Mouse (Mus musculus): ENCODE measurements at regions not wholly inside any gene's neighbourhood (a gene's known extent, or its start where the extent isn't known, plus 50 kb on each side); places are given as distances from the start of the nearest gene placed in this dataset.

DNA sequence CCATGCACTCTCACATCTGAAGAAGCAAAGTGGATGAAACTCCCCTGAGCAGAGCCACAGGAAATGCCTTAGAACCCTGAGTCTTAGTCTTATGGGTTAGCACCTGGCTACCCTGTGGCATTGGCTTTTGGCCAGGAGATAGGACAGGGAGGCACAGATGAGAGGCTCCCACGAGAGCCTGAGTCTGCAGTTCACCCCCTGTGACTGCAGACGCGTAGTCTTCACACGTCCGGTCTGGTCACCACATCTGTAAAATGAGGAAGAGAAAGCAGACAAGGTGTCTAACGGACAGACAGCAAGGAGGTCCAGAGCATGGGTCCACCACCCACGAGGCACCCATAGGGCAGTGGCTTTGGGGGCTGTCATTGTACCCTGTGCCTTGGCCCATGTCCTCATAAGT lies 203.2 kb upstream of the Tle3 start:
- DNase-seq (ENCODE audit: extremely low read depth, low read depth, low spot score) = no peak

DNA sequence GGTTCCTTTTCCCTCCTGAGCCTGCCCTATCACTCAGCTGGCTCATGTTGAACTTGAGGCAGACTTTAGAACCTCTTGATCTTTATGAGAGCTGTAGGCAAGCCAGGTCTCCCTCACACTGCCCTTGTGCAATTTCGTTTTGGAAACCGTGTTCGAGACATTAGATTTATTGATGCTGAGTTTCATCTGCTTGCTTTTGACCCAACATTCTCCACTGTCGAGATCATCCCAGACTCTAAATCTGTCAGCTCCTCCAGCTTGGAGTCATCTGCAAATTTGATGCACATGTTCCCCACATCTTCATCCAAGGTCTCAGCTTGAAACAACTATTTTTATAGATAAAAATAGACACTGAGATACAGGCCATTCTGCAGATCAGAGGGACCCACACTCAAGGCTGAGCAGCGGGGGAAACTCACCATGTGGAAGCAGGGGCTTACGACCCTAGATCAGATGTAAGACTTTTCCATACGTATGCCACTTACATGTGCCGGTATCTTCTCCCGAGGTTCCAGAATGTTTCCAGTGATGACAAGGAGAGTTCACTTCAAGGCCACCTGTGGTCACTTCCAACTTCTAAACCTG lies 202.6 kb upstream of the Tle3 start:
- DNase-seq (ENCODE audit: extremely low read depth, low read depth, low spot score) = no peak

DNA sequence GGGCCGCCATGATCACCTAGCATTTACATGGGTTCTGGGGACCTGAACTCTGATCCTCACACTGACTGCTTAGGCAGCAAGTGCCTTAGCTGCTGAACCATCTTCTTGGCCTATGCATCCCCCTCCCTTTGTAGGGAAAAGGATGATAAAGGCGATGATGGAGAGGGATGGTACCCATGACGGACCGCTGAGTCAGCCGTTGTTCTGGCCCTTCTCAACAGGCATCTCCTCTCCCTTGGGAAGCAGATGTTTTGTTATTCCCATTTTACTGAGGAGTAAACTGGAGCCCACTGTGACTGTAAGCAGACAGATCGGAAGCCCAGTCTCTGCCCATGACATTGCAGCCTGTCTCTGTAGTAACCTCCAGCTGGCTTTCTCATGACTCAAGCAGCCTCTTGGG lies 201.2 kb upstream of the Tle3 start:
- no peak for DNase-seq (ENCODE audit: extremely low read depth, low read depth, low spot score)

DNA sequence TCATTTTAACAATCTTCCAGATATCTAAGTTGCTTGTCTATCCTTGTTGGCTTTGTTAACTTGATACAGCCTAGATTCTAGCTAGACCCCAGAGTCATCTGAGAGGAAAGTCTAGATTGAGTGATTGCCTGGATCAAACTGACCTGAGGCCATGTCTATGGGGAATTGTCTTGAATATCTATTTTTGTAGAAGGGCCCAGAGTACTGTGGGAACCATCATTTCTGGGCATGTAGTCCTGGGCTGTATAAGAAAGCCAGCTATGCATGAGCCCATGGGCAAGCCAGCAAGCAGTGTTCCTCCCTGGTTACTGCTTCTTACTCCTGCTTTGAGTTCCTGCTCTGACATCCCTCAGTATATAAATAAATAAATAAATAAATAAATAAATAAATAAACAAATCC lies 199.7 kb upstream of the Tle3 start:
- no peak for DNase-seq (ENCODE audit: extremely low read depth, low read depth, low spot score)

DNA sequence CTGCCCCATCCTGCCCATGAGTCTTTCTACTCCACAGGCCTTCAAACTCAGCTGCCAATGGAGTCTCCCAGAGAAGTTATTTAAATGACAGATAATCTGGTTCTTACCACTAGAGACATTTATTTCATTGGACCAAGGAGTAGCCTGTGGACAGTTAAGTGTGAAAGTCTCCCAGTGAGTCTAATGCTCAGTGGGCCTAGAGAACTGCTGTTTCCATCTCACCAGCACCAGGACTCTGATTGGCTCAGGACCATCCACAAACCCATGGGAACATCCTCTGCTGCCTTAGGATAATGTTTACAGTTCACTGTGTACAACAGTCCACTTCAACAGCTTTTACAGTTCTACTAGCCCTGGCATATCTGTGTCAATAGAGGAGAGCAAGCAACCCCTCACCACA lies 198.6 kb upstream of the Tle3 start:
- DNase-seq (ENCODE audit: extremely low read depth, low read depth, low spot score) = no peak

DNA sequence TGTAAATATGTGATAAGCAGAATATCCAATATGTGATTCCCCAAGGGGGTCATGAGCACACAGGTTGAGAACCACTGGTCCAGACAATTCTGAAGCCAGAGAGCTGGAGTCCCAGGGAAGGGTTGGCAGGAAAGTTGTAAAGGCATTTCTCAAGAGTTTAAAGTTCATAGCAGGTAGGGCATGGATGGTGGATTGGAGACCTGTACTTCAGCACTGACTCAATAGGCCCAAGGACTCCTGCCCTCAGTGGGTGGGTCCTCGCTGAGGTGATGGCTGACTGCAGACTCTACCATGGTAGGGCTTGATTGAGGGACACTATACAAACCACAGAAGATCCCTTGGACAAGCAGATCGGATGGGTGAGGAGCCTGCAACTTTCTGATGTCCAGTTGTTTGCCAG lies 196.8 kb upstream of the Tle3 start:
- DNase-seq (ENCODE audit: extremely low read depth, low read depth, low spot score) = no peak

DNA sequence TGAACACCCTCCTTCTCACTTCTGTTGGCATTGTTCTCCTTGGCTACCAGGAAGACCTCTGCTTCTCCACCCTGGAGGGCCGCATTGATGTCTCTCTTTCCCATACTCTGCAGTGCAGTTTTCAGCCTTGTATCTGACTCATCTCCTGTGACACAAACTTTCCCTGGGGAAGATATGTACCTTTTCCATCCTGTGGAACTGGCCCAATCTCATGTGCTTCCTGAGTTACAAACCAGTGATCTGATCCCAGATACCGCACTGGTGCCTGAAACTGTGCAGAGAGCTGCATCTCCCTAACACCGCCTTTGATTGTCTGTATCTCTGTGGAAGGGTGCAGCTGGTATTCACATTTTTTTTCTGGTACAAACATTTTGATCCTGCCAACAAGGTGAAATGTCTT lies 195.3 kb upstream of the Tle3 start:
- no peak for DNase-seq (ENCODE audit: extremely low read depth, low read depth, low spot score)

DNA sequence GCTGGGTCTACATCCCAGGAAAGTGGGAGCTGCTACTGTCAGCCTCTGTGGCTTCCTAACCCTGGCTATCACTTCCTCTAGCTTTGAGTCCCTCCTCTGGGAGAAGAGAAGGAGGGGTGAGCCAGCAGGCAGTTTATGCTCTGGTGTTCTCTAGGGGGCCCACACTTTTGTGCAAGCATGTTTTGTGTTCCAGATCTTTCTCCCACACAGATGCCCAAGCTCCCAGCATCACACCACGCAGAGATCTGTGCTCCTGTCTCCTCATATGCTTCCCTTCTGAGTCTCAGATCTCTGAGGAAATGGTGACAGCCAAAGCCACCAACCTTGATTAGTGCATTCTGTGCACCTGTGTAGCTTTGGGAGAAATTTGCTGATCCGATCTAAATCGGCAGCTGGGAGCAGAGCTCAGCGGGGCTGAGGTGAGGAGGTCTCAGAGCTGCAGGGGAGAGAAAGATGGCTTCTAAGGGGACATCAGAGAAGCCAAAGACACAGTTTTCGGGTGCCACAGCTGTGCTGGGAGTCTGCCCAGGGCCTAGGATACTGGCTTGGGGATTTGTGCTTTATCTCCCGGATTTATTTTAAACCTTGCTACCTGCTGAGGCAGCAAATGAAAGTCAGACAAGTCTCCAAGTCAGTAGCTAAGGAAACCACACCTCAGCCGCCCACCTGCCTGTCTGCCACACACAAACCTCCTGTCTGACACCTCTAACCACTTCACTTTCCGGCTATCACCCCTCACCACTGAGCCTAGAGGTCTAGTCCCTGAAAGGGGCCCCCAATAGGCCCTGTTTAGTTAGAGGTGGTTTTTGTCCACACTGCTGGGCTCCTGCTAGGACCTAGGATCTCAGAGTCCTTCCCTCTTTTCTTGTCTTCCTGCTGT lies 185.4 kb upstream of the Tle3 start:
- no peak for DNase-seq (ENCODE audit: extremely low read depth, low read depth, low spot score)

DNA sequence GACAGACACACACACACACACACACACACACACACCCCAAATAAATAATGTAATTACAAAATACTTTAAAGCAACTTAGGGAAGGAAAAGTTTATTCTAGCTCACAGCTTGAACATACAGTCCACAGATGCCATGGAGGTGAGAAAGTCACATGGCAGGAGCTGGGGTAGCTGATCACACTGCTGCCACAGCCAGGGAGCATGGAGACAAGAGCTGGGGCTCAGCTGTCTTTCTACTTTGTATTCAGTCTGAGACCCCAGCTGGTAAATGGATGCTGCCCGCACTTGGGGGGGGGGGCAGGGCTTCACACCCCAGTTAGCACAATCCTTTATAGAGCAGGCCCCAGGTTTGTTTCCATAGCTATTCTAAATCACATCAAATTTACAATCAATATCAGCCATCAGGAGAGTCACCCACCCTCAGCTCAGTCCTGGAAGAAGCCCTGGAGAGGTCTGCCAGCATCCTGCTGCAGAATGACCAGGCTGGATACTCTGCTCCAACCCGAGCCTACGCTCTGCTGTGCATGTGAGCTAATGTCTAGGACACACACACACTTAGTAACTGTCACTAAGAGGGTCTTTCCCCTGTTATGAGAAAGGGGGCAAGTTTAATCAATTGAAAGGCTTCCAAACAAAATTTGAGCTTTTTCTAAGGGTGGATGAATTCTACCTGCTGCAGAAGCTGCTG lies 184.3 kb upstream of the Tle3 start:
- no peak for DNase-seq (ENCODE audit: extremely low read depth, low read depth, low spot score)

DNA sequence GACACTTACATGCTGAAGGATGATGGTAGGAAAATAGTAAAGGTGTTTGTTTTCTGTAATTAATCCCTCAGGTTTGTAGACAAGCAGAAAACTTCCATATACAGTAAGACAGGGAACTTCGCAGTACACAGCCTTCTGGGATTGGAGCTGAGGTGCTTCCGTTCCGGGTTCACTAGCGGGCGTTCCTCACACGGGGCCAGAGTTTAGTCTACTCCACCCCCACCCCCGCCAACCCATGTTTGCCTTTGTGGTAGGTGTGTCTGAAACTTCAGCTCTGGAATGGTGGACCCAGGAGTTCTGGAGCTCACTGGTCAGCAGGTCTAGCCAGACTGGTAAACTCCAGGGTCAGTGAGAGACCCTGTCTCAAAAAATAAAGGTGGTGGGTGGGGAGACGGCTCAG lies 182.9 kb upstream of the Tle3 start:
- DNase-seq (ENCODE audit: extremely low read depth, low read depth, low spot score) = no peak

DNA sequence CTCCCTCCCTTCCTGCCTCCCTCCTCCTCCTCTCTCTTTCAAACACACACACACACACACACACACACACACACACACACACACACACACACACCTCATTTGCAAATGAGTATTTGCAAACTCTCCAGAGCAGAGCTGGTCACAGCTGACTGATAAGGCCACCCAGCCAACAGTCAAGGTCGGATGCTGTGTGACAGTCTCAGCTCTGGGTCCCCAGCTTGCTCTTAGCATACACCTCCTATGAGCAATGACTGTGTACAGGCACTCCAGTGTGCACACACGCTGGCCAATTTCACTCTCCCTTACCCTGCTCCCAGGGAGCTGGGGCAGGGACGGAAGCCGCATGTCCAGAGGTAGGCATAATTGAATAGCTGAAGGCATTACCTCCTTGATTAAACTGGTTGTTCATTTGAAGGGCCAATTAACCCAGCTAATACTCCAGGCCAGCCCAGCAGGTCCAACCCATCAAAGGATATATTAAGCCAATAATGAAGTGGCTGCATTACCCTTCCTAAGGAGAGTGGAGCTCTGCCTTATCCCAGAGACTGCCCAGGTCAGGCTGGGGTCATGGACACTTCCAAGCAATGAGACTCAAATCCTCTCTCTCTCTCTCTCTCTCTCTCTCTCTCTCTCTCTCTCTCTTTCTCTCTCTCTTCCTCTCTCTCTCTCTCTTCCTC lies 173.0 kb upstream of the Tle3 start:
- no peak for DNase-seq (ENCODE audit: extremely low read depth, low read depth, low spot score)

DNA sequence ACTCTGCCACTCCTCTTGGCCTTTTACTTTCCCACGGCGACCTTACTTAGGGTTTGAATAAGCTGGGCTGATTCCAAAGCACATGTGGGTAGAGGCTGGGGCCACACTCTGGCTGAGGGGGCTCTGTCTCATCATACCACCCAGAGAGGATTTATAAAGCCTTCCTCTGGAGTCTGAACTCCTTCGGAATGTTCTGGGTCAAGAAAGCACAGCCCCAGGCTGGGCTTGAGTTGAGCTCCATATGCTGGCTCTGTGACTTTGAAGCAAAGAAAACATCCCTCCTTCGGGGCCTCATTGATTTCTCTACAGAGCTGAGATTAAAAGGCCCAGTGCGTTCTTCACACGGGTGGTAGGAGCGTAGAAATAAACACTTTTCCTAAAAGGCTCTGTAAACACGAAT lies 172.3 kb upstream of the Tle3 start:
- DNase-seq (ENCODE audit: extremely low read depth, low read depth, low spot score) = no peak

DNA sequence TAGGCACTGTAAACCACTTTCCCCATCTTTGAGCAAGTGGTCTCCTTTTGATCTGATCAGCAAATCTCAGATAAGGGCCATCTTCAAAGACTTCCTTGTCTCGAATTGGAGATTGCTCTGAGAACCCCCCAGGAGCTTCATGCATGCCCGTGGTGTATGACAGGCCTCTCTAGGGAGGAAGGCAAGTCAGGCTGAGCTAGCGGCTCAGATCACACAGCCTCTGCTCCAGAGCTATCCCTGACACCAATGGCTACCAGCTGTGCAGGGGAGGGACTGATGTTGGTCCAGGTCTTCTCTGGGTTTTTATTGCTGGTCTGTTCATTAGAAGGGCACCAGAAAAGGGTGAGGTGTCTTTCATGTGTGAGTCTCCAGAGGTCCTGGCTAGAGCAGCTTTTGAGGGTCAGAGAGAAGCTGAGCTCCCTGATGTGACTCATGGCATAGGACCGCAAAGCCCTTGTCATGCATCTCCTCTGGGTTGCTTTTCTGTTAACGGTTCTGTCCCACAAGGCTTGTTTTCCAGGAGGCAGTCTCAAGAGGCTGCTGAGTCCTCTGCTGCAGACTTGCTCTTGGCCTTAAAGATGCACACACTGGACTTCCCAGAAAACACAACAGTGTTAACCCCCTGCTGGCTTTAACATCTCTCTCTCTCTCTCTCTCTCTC lies 171.7 kb upstream of the Tle3 start:
- no peak for DNase-seq (ENCODE audit: extremely low read depth, low read depth, low spot score)

DNA sequence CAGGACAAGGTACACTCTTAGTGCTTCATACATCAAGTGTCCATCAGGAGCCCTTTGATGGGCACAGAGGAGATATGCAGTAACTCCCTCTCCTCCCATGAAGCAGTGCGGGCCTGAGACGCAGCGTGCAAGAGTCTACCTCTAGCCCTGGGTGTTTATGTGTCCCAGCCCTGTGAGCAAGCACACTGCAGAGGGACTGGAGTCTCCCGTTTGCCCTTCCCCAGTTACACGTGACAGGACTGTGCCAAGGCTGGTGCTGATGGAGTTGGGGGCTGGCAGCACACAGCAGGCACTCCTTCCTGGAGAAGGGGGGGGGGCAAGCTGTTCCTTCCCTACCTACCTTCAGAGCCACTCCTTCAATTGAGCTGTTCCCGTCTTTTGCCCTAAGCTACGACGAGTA lies 167.1 kb upstream of the Tle3 start:
- no peak for DNase-seq (ENCODE audit: extremely low read depth, low read depth, low spot score)

DNA sequence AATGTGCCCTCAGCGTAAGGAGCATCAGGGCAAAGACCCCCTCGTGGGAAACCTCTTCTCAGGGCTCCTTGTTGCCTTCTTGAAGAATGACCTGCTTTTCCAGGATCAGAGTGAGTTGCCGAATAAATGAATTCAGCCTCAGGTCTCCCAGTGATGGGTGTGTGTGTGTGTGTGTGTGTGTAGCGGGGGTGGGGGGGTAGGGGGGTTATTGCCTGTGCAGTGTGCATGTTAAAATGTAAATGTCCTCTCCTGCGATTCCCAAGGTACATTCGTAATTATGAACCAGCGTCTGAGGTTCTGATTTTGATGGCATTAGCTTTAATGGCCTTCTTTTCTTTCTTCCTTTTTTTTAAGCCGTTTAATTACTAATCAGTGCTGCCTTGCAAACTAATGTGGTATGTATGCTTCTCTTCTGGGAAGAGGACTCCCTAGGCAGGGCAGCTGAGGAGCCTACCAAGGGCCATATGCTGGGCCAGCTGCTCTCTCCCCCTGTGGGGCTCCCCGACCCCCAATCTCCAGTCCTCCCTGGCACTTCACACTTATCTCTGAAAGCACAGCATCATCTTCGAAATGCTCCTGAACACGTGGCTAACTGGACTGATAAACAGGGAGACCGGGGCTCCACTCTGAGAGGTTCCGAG lies 165.3 kb upstream of the Tle3 start:
- no peak for DNase-seq (ENCODE audit: extremely low read depth, low read depth, low spot score)

DNA sequence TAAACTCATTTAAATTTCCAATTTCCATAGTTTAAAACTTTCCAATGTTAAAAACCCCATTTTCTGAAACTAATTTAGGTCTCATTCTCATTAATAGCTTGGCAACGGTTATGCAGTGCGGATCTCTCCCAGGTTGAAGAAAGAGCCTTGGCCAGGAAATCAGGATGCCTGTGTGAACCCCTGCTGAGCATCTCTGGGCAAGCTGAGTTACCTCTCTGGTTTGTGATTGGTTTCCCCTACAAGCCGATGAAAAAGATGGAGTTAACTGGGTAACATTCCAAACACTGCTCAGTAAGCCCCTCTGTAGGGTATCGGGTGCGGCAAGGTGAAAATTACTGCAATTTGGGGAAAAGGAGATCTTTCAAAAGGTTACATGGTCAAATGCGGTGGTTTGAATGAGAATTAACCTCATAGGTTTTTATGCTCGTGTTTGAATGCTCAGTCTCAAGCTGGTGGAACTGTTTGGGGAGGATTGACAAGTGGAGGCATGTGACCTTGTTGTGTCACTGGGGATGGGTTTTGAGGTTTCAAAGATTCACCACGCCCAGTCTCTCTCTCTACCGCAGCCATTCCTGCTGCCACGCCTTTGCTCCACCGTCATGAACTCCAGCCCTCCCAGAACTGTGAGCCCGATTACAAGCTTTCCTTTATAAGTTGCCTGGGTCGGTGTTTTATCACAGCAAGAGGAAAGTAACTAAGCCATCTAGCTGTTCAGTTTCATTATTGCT lies 164.6 kb upstream of the Tle3 start:
- DNase-seq (ENCODE audit: extremely low read depth, low read depth, low spot score) = no peak

DNA sequence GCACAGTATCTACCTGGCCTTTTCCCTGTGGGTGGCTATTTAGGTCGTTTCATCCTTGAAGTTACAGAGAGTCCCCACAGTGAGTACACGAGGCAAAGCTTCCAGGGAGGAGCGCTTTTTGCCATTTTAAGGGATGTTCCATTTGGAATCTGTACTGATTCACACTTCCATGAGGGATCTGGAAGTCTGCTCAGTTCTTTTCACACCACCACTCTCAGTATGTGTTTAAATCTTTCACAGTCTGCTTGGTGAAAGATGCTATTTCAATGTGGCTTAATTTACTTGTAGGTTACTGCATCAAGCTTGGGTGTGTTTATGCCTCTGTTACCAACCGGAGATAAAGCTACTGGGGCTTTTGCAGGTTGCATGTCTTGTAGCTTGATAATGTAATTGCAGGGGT lies 160.5 kb upstream of the Tle3 start:
- no peak for DNase-seq (ENCODE audit: extremely low read depth, low read depth, low spot score)

DNA sequence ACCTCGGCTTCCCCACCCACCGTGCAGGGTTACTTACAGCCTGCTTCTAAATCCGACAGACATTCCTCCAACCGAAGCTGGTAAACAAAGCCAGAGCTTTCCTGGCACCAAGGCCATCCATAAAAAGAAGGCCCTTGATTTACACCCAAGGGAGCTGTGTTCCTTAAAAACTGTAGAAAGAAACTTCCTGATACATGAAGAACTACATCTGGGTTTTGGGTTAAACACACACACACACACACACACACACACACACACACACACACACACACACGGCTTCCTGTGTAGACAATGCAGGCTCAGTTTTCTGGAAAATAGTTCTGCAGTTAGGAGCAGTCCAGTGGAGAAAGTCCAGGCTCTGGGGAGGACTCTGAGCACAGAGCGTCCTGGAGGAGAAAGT lies 157.2 kb upstream of the Tle3 start:
- DNase-seq (ENCODE audit: extremely low read depth, low read depth, low spot score) = no peak

DNA sequence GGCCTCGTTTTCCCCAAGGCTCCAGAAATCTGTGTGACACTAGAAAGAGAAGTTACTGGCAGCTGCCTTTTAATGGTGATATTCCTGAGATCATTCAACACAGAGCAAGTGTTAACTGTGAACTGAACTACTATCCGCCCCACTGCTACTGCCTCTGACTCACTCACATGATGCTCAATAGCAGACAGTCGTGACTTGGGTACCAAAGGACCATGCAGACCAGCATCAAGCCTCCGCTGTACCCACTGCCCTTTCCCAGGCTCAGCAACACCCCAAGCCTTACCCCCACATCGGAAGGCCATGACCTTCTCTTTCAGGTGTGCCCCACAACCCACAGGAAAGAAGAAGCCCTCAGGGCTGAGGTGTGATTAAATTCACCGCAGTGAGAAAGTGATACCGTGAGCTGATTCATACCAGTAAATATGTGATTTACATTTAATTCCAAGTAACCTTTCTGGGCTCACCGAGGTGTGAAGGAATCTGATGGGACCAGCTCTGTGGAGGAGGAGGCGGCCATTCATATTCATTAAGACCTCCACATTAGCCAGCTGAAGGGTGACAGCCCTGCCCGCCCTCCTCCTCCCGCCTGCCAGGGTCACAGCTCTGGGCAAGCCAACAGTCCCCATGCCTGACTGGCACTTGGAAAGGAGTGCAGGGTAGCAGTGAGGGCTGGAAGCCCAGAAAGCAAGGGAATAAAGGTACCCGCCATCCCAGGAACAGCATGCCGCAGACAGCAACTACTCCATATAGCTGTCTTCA lies 156.0 kb upstream of the Tle3 start:
- no peak for DNase-seq (ENCODE audit: extremely low read depth, low read depth, low spot score)
